Mouse (Mus musculus): Measurements from ENCODE around the gene Osbpl6. TPM values are rescaled to one million over a fixed set of nuclear protein-coding genes. Genes with fewer than 3 reads are reported as not detected.

Gene Osbpl6
- polyA plus RNA-seq, 1 experiment from 2014 or later: 5.9 TPM

DNA sequence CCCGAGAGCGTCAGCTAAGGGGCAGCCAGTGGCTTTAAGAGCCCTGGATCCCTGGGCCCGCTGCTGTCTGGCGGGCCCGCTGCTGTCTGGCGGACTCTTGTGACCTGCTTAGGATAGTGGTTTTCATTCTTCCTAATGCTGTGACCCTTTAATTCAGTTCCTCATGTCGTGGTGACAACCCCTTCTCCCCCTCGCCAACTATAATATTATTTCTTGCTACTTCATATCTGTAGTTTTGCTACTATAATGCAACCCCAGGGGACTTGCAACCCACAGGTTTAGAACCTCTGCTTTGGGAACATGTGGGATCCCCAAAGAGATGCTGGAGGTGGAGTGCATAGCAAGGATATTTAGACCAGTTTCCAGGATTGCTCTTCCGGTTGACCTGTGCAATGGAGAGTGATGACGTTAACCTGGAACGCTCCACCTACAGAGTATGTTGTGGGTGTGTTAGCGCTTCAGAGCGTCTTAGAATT is 242.4 kb downstream of the Osbpl6 start:
- H3K27me3 ChIP-seq (ENCODE audit: control insufficient read depth, insufficient read depth, low read length): no peaks in the 10 kb centered on the region
- peak overlapping the region; percentile 68 for H3K9ac ChIP-seq (ENCODE audit: low read length)
- H3K4me2 ChIP-seq (ENCODE audit: low read depth, low read length): peak overlapping the region; percentile 85
- H3K9me3 ChIP-seq (replicated peaks; ENCODE audit: control insufficient read depth, low read length): no peaks in the 10 kb centered on the region
- peaks cover 12% of the 10 kb centered on the region for H3K4me1 ChIP-seq (ENCODE audit: control insufficient read depth, insufficient read depth, low read length)
- H3K4me3 ChIP-seq (ENCODE audit: low read length): peak overlapping the region; percentile 72
- no peak for ATAC-seq (replicated peaks; ENCODE audit: extremely low read depth, insufficient read depth, low FRiP score)
- H3K36me3 ChIP-seq (ENCODE audit: control insufficient read depth, insufficient read depth): no peaks in the 10 kb centered on the region
- 26% methylated on average over 13 of the region's 13 CpGs for WGBS
- H3K27ac ChIP-seq (ENCODE audit: low read length): peak overlapping the region; percentile 83

Small RNAs within 50 kb of the gene (microRNA-seq; reads per million reads assigned to microRNA genes)
- not detected for gene Gm23164

Other genes with a start within 250 kb of the Osbpl6 start
- 0.04 and 0.11 TPM in 2 replicates for gene Pde11a, start 67.7 kb upstream of the Osbpl6 start, polyA plus RNA-seq (2015; fragmentation: Nextera tagmentation; extraction: Ambion mirVana)
- 0.54 TPM in 1 of 2 replicates, not detected in the other for gene Cyct, start 46.1 kb upstream of the Osbpl6 start, polyA plus RNA-seq (2015; fragmentation: Nextera tagmentation; extraction: Ambion mirVana)
- gene Rbm45, start 36.5 kb upstream of the Osbpl6 start, polyA plus RNA-seq (2015; fragmentation: Nextera tagmentation; extraction: Ambion mirVana): 10.6 and 12.3 TPM in 2 replicates
- 31.4 and 31.9 TPM in 2 replicates for gene Prkra, start 241.5 kb downstream of the Osbpl6 start, polyA plus RNA-seq (2015; fragmentation: Nextera tagmentation; extraction: Ambion mirVana)
- 0.12 TPM in 1 of 2 replicates, not detected in the other for gene Pjvk, start 242.0 kb downstream of the Osbpl6 start, polyA plus RNA-seq (2015; fragmentation: Nextera tagmentation; extraction: Ambion mirVana)

Measured in heart, embryonic 16.5 days (tissue).